Mouse (Mus musculus): ENCODE measurements at regions not wholly inside any gene's neighbourhood (a gene's known extent, or its start where the extent isn't known, plus 50 kb on each side); places are given as distances from the start of the nearest gene placed in this dataset.
A peak's percentile ranks its signal among the peaks of the same experiment; 100 is the strongest.

- Histone ChIP-seq H3K4me3 (replicated peaks; ENCODE audit: low read length) (no peak overlapping the region), H3K4me1 (ENCODE audit: control insufficient read depth, insufficient read depth, low read length) (no peaks in the 10 kb centered on the region), H3K9me3 (ENCODE audit: control insufficient read depth, low read length) (no peaks in the 10 kb centered on the region), H3K36me3 (ENCODE audit: control insufficient read depth, insufficient read depth, low read length) (no peaks in the 10 kb centered on the region), H3K4me2 (replicated peaks; ENCODE audit: low read depth, low read length, severe bottlenecking) (no peak overlapping the region), H3K9ac (ENCODE audit: low read depth, low read length, severe bottlenecking) (no peak overlapping the region), H3K27ac (replicated peaks; ENCODE audit: low read depth, low read length) (no peak overlapping the region), H3K27me3 (ENCODE audit: control insufficient read depth, insufficient read depth, low read length) (no peaks in the 10 kb centered on the region)
- no peak for ATAC-seq (ENCODE audit: low FRiP score, low read depth)
- 61% methylated on average over 10 of the region's 10 CpGs for WGBS
- DNase-seq (ENCODE audit: low spot score): no peak
- no peak for TF ChIP-seq POLR2A (IDR thresholded peaks at IDR 0.05; ENCODE audit: borderline replicate concordance, extremely low read depth, insufficient read depth, insufficient read length)
Measured at GRCm38 (mm10) chr12:56472856-56473647, 63.7 kb downstream of the Nkx2-1 start.

GRCm38 (mm10) chr12:56470932-56471500, 65.7 kb downstream of the Nkx2-1 start:
- no peak for ATAC-seq (ENCODE audit: low FRiP score, low read depth)
- Histone ChIP-seq H3K4me1 (ENCODE audit: control insufficient read depth, insufficient read depth, low read length) (no peaks in the 10 kb centered on the region), H3K27ac (replicated peaks; ENCODE audit: low read depth, low read length) (no peak overlapping the region), H3K4me2 (replicated peaks; ENCODE audit: low read depth, low read length, severe bottlenecking) (no peak overlapping the region), H3K4me3 (replicated peaks; ENCODE audit: low read length) (no peak overlapping the region), H3K27me3 (ENCODE audit: control insufficient read depth, insufficient read depth, low read length) (no peaks in the 10 kb centered on the region), H3K9me3 (ENCODE audit: control insufficient read depth, low read length) (no peaks in the 10 kb centered on the region), H3K9ac (ENCODE audit: low read depth, low read length, severe bottlenecking) (no peak overlapping the region), H3K36me3 (ENCODE audit: control insufficient read depth, insufficient read depth, low read length) (no peaks in the 10 kb centered on the region)
- no peak for TF ChIP-seq POLR2A (IDR thresholded peaks at IDR 0.05; ENCODE audit: borderline replicate concordance, extremely low read depth, insufficient read depth, insufficient read length)
- no peak for DNase-seq (ENCODE audit: low spot score)
- WGBS: 73% methylated on average over 10 of the region's 10 CpGs

- no peak overlapping the region for H3K27ac ChIP-seq (replicated peaks; ENCODE audit: low read depth, low read length)
- DNase-seq (ENCODE audit: low spot score): no peak
- H3K4me3 ChIP-seq (replicated peaks; ENCODE audit: low read length): no peak overlapping the region
- no peaks in the 10 kb centered on the region for H3K36me3 ChIP-seq (ENCODE audit: control insufficient read depth, insufficient read depth, low read length)
- TF ChIP-seq POLR2A (IDR thresholded peaks at IDR 0.05; ENCODE audit: borderline replicate concordance, extremely low read depth, insufficient read depth, insufficient read length): no peak
- ATAC-seq (ENCODE audit: low FRiP score, low read depth): no peak
- H3K4me2 ChIP-seq (replicated peaks; ENCODE audit: low read depth, low read length, severe bottlenecking): 0 out of 2 replicates have a peak overlapping the region, but pooled peaks have one; percentile 18
- H3K27me3 ChIP-seq (ENCODE audit: control insufficient read depth, insufficient read depth, low read length): 0 out of 2 replicates have a peak, but pooled peaks cover 12% of the 10 kb centered on the region
- 5% methylated on average over 10 of the region's 10 CpGs for WGBS
- no peaks in the 10 kb centered on the region for H3K9me3 ChIP-seq (ENCODE audit: control insufficient read depth, low read length)
- H3K4me1 ChIP-seq (ENCODE audit: control insufficient read depth, insufficient read depth, low read length): peaks cover 3% of the 10 kb centered on the region; the same call in 1 of the 2 replicates
- no peak overlapping the region for H3K9ac ChIP-seq (ENCODE audit: low read depth, low read length, severe bottlenecking)
Measured at GRCm38 (mm10) chr12:56459508-56460119, 77.1 kb downstream of the Nkx2-1 start.

GRCm38 (mm10) chr12:56458665-56459507, 77.8 kb downstream of the Nkx2-1 start:
- Histone ChIP-seq H3K9ac (ENCODE audit: low read depth, low read length, severe bottlenecking) (no peak overlapping the region), H3K27me3 (ENCODE audit: control insufficient read depth, insufficient read depth, low read length) (0 out of 2 replicates have a peak, but pooled peaks cover 12% of the 10 kb centered on the region), H3K4me1 (ENCODE audit: control insufficient read depth, insufficient read depth, low read length) (peaks cover 3% of the 10 kb centered on the region; the same call in 1 of the 2 replicates), H3K4me2 (replicated peaks; ENCODE audit: low read depth, low read length, severe bottlenecking) (0 out of 2 replicates have a peak overlapping the region, but pooled peaks have one; percentile 18), H3K9me3 (ENCODE audit: control insufficient read depth, low read length) (no peaks in the 10 kb centered on the region), H3K27ac (replicated peaks; ENCODE audit: low read depth, low read length) (no peak overlapping the region), H3K36me3 (ENCODE audit: control insufficient read depth, insufficient read depth, low read length) (no peaks in the 10 kb centered on the region), H3K4me3 (replicated peaks; ENCODE audit: low read length) (no peak overlapping the region)
- 7% methylated on average over 16 of the region's 16 CpGs for WGBS
- TF ChIP-seq POLR2A (IDR thresholded peaks at IDR 0.05; ENCODE audit: borderline replicate concordance, extremely low read depth, insufficient read depth, insufficient read length): no peak
- ATAC-seq (ENCODE audit: low FRiP score, low read depth) (no peak), DNase-seq (ENCODE audit: low spot score) (no peak)

GRCm38 (mm10) chr12:56457951-56458350, 78.8 kb downstream of the Nkx2-1 start:
- 43% methylated on average over 5 of the region's 5 CpGs for WGBS
- H3K27ac ChIP-seq (replicated peaks; ENCODE audit: low read depth, low read length): no peak overlapping the region
- no peaks in the 10 kb centered on the region for H3K36me3 ChIP-seq (ENCODE audit: control insufficient read depth, insufficient read depth, low read length)
- no peak overlapping the region for H3K9ac ChIP-seq (ENCODE audit: low read depth, low read length, severe bottlenecking)
- 0 out of 2 replicates have a peak, but pooled peaks cover 12% of the 10 kb centered on the region for H3K27me3 ChIP-seq (ENCODE audit: control insufficient read depth, insufficient read depth, low read length)
- DNase-seq (ENCODE audit: low spot score) (no peak), ATAC-seq (ENCODE audit: low FRiP score, low read depth) (no peak)
- H3K4me3 ChIP-seq (replicated peaks; ENCODE audit: low read length): no peak overlapping the region
- no peak for TF ChIP-seq POLR2A (IDR thresholded peaks at IDR 0.05; ENCODE audit: borderline replicate concordance, extremely low read depth, insufficient read depth, insufficient read length)
- no peak overlapping the region for H3K4me2 ChIP-seq (replicated peaks; ENCODE audit: low read depth, low read length, severe bottlenecking)
- no peaks in the 10 kb centered on the region for H3K9me3 ChIP-seq (ENCODE audit: control insufficient read depth, low read length)
- H3K4me1 ChIP-seq (ENCODE audit: control insufficient read depth, insufficient read depth, low read length): peaks cover 3% of the 10 kb centered on the region; the same call in 1 of the 2 replicates

Data from limb, embryonic 14.5 days (tissue).